Mouse (Mus musculus): ENCODE data around the gene Rictor. TPM values are rescaled to one million over a fixed set of nuclear protein-coding genes. Genes with fewer than 3 reads are reported as not detected.

Gene Rictor
- polyA plus RNA-seq, 1 experiment from 2014 or later: 35.5 TPM

GRCm38 (mm10) chr15:6723338-6723737 lies 15.2 kb downstream of the Rictor start:
- TF ChIP-seq CTCF (IDR thresholded peaks at IDR 0.05) (peak; percentile 28; the same call in 1 of the 2 replicates), EP300 (IDR thresholded peaks at IDR 0.05) (no peak)
- no peaks in the 10 kb centered on the region for H3K36me3 ChIP-seq (ENCODE audit: insufficient read depth, low read length)
- DNase-seq (ENCODE audit: low spot score) (no peak), ATAC-seq (no peak)
- no peak overlapping the region for H3K4me2 ChIP-seq (replicated peaks; ENCODE audit: low read depth, low read length)
- no peak overlapping the region for H3K4me3 ChIP-seq (ENCODE audit: low read depth, low read length)
- H3K27ac ChIP-seq (ENCODE audit: low read length): no peak overlapping the region
- H3K27me3 ChIP-seq (replicated peaks; ENCODE audit: insufficient read depth, low read length): no peaks in the 10 kb centered on the region
- no peak overlapping the region for H3K9ac ChIP-seq (replicated peaks; ENCODE audit: low read depth)
- no peaks in the 10 kb centered on the region for H3K9me3 ChIP-seq (ENCODE audit: low read length)
- no peaks in the 10 kb centered on the region for H3K4me1 ChIP-seq (ENCODE audit: insufficient read depth, low read depth, low read length)

DNA sequence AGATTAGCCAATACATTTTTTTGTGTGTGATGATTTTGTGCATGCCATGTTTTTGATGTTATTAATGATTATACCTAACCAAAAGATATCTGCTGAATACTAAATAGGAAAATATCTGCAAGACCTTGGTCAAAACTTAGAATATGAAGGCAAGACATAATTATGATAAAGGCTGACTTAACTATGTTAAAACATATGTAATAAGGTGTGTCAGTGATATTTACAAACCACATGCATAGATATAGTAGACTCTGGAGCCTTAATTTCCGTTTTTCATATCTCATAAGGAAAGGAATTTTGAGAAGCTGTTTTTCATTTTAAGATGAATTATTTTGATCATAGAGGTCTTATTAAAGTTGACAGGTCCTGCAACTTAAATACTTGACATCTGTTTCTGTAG lies 16.3 kb downstream of the Rictor start:
- DNase-seq (ENCODE audit: low spot score) (no peak), ATAC-seq (no peak)
- Histone ChIP-seq H3K4me1 (ENCODE audit: insufficient read depth, low read depth, low read length) (no peaks in the 10 kb centered on the region), H3K27me3 (replicated peaks; ENCODE audit: insufficient read depth, low read length) (no peaks in the 10 kb centered on the region), H3K4me3 (ENCODE audit: low read depth, low read length) (no peak overlapping the region), H3K4me2 (replicated peaks; ENCODE audit: low read depth, low read length) (no peak overlapping the region), H3K9me3 (ENCODE audit: low read length) (no peaks in the 10 kb centered on the region), H3K9ac (replicated peaks; ENCODE audit: low read depth) (no peak overlapping the region), H3K36me3 (ENCODE audit: insufficient read depth, low read length) (no peaks in the 10 kb centered on the region), H3K27ac (ENCODE audit: low read length) (no peak overlapping the region)
- TF ChIP-seq EP300 (IDR thresholded peaks at IDR 0.05) (no peak), CTCF (IDR thresholded peaks at IDR 0.05) (no peak)
- 63% methylated on average over 1 of the region's 1 CpGs for WGBS

GRCm38 (mm10) chr15:6726130-6726808 lies 18.1 kb downstream of the Rictor start:
- Histone ChIP-seq H3K36me3 (ENCODE audit: insufficient read depth, low read length) (no peaks in the 10 kb centered on the region), H3K4me3 (ENCODE audit: low read depth, low read length) (no peak overlapping the region), H3K27ac (ENCODE audit: low read length) (peak overlapping the region; percentile 57; the same call in 1 of the 2 replicates), H3K27me3 (replicated peaks; ENCODE audit: insufficient read depth, low read length) (no peaks in the 10 kb centered on the region), H3K4me1 (ENCODE audit: insufficient read depth, low read depth, low read length) (no peaks in the 10 kb centered on the region), H3K9me3 (ENCODE audit: low read length) (no peaks in the 10 kb centered on the region), H3K4me2 (replicated peaks; ENCODE audit: low read depth, low read length) (no peak overlapping the region), H3K9ac (replicated peaks; ENCODE audit: low read depth) (no peak overlapping the region)
- peak; percentile 69 for DNase-seq (ENCODE audit: low spot score)
- TF ChIP-seq CTCF (IDR thresholded peaks at IDR 0.05) (no peak), EP300 (IDR thresholded peaks at IDR 0.05) (peak; percentile 59; the same call in 1 of the 2 replicates)
- 50% methylated on average over 5 of the region's 5 CpGs for WGBS
- ATAC-seq: peak; percentile 75

DNA sequence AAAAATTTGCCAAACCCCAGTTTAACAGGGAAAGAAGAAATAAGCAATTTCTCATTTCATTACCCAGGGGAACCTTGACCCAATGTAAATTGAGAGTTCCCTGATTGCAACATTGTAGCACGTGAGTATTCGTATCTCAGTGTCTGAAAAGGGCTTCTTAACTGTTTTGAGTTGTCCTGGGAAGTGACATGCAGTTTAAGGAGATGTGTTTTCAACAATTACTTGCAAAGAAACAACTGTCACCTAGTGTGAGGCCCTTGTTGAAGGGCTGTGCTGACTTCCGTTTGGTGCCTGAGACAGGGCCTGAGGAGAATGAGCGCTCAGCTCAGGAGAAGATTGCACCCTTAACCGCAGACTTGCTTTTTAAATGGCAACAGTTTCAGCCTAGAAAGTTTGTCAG lies 24.9 kb downstream of the Rictor start:
- H3K4me2 ChIP-seq (replicated peaks; ENCODE audit: low read depth, low read length): no peak overlapping the region
- DNase-seq (ENCODE audit: low spot score): peak; percentile 39
- H3K36me3 ChIP-seq (ENCODE audit: insufficient read depth, low read length): no peaks in the 10 kb centered on the region

DNA sequence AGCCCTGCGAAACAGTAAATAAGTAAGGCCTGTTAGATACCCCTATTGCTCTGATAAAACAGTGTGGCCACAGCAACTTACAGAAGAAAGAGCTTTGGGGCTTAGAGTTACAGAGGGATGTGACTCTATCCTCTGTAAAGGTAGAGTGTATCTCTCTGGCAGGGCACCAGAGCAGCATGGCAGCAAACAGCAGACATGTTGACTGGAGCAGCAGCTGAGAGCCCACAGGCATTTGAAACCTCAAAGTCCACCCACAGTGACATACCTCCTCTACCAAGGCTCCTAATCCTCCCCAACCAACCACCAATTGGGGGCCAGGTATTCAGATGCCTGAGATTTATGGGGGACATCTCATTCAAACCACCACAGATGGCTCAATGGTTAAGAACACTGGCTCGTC lies 31.0 kb downstream of the Rictor start:
- no peak overlapping the region for H3K27ac ChIP-seq (ENCODE audit: low read length)
- TF ChIP-seq EP300 (IDR thresholded peaks at IDR 0.05) (no peak), CTCF (IDR thresholded peaks at IDR 0.05) (no peak)
- no peaks in the 10 kb centered on the region for H3K27me3 ChIP-seq (replicated peaks; ENCODE audit: insufficient read depth, low read length)
- H3K36me3 ChIP-seq (ENCODE audit: insufficient read depth, low read length): 0 out of 2 replicates have a peak, but pooled peaks cover 6% of the 10 kb centered on the region
- no peak overlapping the region for H3K9ac ChIP-seq (replicated peaks; ENCODE audit: low read depth)
- H3K4me1 ChIP-seq (ENCODE audit: insufficient read depth, low read depth, low read length): no peaks in the 10 kb centered on the region
- no peak overlapping the region for H3K4me3 ChIP-seq (ENCODE audit: low read depth, low read length)
- DNase-seq (ENCODE audit: low spot score): no peak
- WGBS: 97% methylated on average over 2 of the region's 2 CpGs
- H3K9me3 ChIP-seq (ENCODE audit: low read length): no peaks in the 10 kb centered on the region
- no peak for ATAC-seq
- H3K4me2 ChIP-seq (replicated peaks; ENCODE audit: low read depth, low read length): no peak overlapping the region

More for the DNA sequence above, 24.9 kb downstream of the Rictor start:
- Histone ChIP-seq H3K4me1 (ENCODE audit: insufficient read depth, low read depth, low read length) (0 out of 2 replicates have a peak, but pooled peaks cover 2% of the 10 kb centered on the region), H3K27me3 (replicated peaks; ENCODE audit: insufficient read depth, low read length) (no peaks in the 10 kb centered on the region), H3K9me3 (ENCODE audit: low read length) (no peaks in the 10 kb centered on the region), H3K4me3 (ENCODE audit: low read depth, low read length) (no peak overlapping the region), H3K9ac (replicated peaks; ENCODE audit: low read depth) (no peak overlapping the region), H3K27ac (ENCODE audit: low read length) (no peak overlapping the region)
- no peak; the same call in 1 of the 2 replicates for ATAC-seq
- TF ChIP-seq CTCF (IDR thresholded peaks at IDR 0.05) (no peak), EP300 (IDR thresholded peaks at IDR 0.05) (no peak)
- 56% methylated on average over 5 of the region's 5 CpGs for WGBS

GRCm38 (mm10) chr15:6742337-6743025 lies 34.3 kb downstream of the Rictor start:
- DNase-seq (ENCODE audit: low spot score) (peak; percentile 11), ATAC-seq (peak; percentile 72)
- Histone ChIP-seq H3K36me3 (ENCODE audit: insufficient read depth, low read length) (0 out of 2 replicates have a peak, but pooled peaks cover 6% of the 10 kb centered on the region), H3K9ac (replicated peaks; ENCODE audit: low read depth) (no peak overlapping the region), H3K9me3 (ENCODE audit: low read length) (no peaks in the 10 kb centered on the region), H3K4me3 (ENCODE audit: low read depth, low read length) (no peak overlapping the region), H3K27me3 (replicated peaks; ENCODE audit: insufficient read depth, low read length) (no peaks in the 10 kb centered on the region), H3K4me2 (replicated peaks; ENCODE audit: low read depth, low read length) (no peak overlapping the region), H3K4me1 (ENCODE audit: insufficient read depth, low read depth, low read length) (no peaks in the 10 kb centered on the region), H3K27ac (ENCODE audit: low read length) (no peak overlapping the region; the same call in 1 of the 2 replicates)
- TF ChIP-seq CTCF (IDR thresholded peaks at IDR 0.05) (no peak), EP300 (IDR thresholded peaks at IDR 0.05) (no peak)
- 46% methylated on average over 13 of the region's 13 CpGs for WGBS

Measured in lung, postnatal 0 days (tissue).